Mouse (Mus musculus) stomach, embryonic 14.5 days (tissue): ENCODE data around the gene Orai1. TPM values are rescaled to one million over a fixed set of nuclear protein-coding genes. Genes with fewer than 3 reads are reported as not detected.

Source experiments
- ATAC-seq: fragments of 200-750 bp; cut with Nextera tagmentation; 2 replicates; pipeline ENCODE4 v1.8.0; 2017; ENCODE audit warnings: low read depth, moderate TSS enrichment; ENCODE audit not compliant: insufficient number of reproducible peaks, insufficient read depth, low FRiP score
- H3K27ac ChIP-seq: fragments of 300-500 bp; sonication (generic); 2 replicates; pipeline ENCODE4 v1.5.1; 2014; ENCODE audit warnings: mild to moderate bottlenecking, low read length, moderate library complexity, mixed read lengths
- H3K27me3 ChIP-seq: fragments of 300-500 bp; sonication (generic); 2 replicates; pipeline ENCODE4 v1.6.1; 2014; ENCODE audit warnings: low read length, control low read depth, mixed read lengths; ENCODE audit not compliant: control insufficient read depth, insufficient read depth
- H3K36me3 ChIP-seq: fragments of 300-500 bp; sonication (generic); 2 replicates; pipeline ENCODE4 v1.6.1; 2014; ENCODE audit warnings: mild to moderate bottlenecking, control low read depth, low read length, moderate library complexity, mixed read lengths; ENCODE audit not compliant: control insufficient read depth, insufficient read depth
- H3K4me1 ChIP-seq: fragments of 300-500 bp; sonication (generic); 2 replicates; pipeline ENCODE4 v1.6.1; 2014; ENCODE audit warnings: low read length, control low read depth, mixed read lengths; ENCODE audit not compliant: control insufficient read depth, insufficient read depth
- H3K4me2 ChIP-seq: fragments of 300-500 bp; sonication (generic); replicated peaks from 2 replicates; pipeline ENCODE4 v1.6.1; 2014; ENCODE audit warnings: low read depth, low read length, control low read depth
- H3K4me3 ChIP-seq: fragments of 300-500 bp; sonication (generic); 2 replicates; pipeline ENCODE4 v1.5.1; 2014; ENCODE audit warnings: low read depth, low read length, control low read depth
- H3K9ac ChIP-seq: fragments of 300-500 bp; sonication (generic); replicated peaks from 2 replicates; pipeline ENCODE4 v1.6.1; 2014; ENCODE audit warnings: low read depth, mild to moderate bottlenecking, control low read depth, low read length, moderate library complexity, mixed read lengths
- H3K9me3 ChIP-seq: fragments of 300-500 bp; sonication (generic); 2 replicates; pipeline ENCODE4 v1.6.1; 2016; ENCODE audit warnings: low read depth, low read length, control low read depth; ENCODE audit not compliant: control insufficient read depth
- WGBS: fragments of 180-500 bp; shearing (Covaris S2); extraction: QIAGEN DNeasy Blood & Tissue Kit; methylation state at CpG from one replicate; pipeline ENCODE4 v1.1.7; 2014; 5-methylcytosine and 5-hydroxymethylcytosine counted together
- polyA plus RNA-seq: library from polyadenylated mRNA; unstranded; fragments of >200 nt; fragmentation: Nextera tagmentation; extraction: Ambion mirVana; gene quantifications from 2 replicates; pipeline ENCODE4 v1.2.1, GENCODE M21; 2014

Orai1 gene
- polyA plus RNA-seq, 1 experiment from 2014 or later = 17.8 TPM

GRCm38 (mm10) chr5:123019336-123020016 lies 4.6 kb downstream of the Orai1 start:
- Histone ChIP-seq H3K4me1 (peaks cover 12% of the 10 kb centered on the region; the same call in 1 of the 2 replicates), H3K36me3 (no peaks in the 10 kb centered on the region; the same call in 1 of the 2 replicates), H3K27me3 (no peaks in the 10 kb centered on the region), H3K9ac (no peak overlapping the region), H3K9me3 (no peaks in the 10 kb centered on the region), H3K27ac (peak overlapping the region; percentile 15; the same call in 1 of the 2 replicates), H3K4me3 (no peak overlapping the region), H3K4me2 (no peak overlapping the region)
- no peak for ATAC-seq
- WGBS = 64% methylated on average over 10 of the region's 10 CpGs

DNA sequence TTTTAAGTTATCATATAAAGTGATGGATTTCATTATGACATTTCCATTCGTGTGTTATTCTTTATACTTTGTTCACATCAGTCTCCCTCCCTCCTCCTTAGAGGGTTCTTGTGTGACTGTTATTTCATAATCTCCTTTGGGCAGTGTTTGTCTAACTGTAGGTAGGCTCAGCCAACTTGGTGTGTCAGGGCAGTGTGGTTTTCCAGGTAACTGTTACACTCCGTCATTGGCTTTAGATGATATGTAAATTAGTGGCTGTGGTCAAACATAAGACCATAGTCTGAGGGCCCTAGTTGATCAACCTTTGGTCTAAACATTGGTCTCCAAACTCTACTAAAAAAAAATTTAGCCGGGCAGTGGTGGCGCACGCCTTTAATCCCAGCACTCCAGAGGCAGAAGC lies 5.6 kb downstream of the Orai1 start:
- H3K27me3 ChIP-seq = no peaks in the 10 kb centered on the region
- 88% methylated on average over 5 of the region's 5 CpGs for WGBS
- no peak overlapping the region for H3K4me2 ChIP-seq
- ATAC-seq = no peak
- H3K9me3 ChIP-seq = no peaks in the 10 kb centered on the region
- H3K4me1 ChIP-seq = peaks cover 11% of the 10 kb centered on the region; the same call in 1 of the 2 replicates
- no peak overlapping the region for H3K4me3 ChIP-seq
- H3K36me3 ChIP-seq = no peaks in the 10 kb centered on the region; the same call in 1 of the 2 replicates
- H3K9ac ChIP-seq = no peak overlapping the region
- no peak overlapping the region for H3K27ac ChIP-seq

DNA sequence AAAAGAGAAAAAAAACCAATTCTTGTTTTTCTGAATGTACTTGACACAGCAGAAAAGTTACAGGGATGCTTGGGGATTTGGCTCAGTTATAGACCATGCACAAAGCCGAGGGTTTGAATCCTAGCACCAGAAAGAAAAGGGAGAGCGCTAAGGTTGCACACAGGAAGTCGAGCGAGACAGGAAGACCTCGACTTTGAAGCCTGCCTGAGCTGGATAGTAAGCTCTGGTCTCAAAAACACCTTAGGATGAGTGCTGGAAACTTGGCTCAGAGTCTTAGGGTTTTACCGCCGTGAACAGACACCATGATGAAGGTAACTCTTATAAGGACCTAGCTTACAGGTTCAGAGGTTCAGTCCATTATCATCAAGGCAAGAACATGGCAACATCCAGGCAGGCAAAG lies 6.6 kb downstream of the Orai1 start:
- no peak overlapping the region for H3K9ac ChIP-seq
- 0 out of 2 replicates have a peak, but pooled peaks cover 3% of the 10 kb centered on the region for H3K4me1 ChIP-seq
- WGBS = 92% methylated on average over 7 of the region's 7 CpGs
- no peaks in the 10 kb centered on the region for H3K9me3 ChIP-seq
- no peaks in the 10 kb centered on the region for H3K27me3 ChIP-seq
- H3K36me3 ChIP-seq = no peaks in the 10 kb centered on the region; the same call in 1 of the 2 replicates
- no peak for ATAC-seq
- H3K27ac ChIP-seq = no peak overlapping the region
- H3K4me2 ChIP-seq = no peak overlapping the region
- no peak overlapping the region for H3K4me3 ChIP-seq

DNA sequence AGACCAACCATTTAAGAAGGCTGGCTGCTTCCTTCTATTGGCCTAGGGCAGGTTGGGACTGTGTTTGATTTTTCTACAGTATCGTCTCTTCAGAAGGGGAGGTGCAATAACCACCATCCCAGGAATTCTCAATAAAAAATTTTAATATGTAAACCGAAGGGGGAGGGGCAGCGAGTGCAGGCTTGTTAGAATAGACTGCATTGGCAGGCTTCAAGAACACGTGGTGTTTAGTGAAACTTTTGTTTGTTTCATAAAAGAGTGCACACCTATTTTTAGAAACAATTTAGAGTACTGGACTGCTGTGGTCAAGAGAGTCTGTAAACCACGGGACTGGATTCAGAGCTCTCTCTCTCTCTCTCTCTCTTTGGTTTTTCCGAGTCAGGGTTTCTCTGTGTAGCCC lies 8.2 kb downstream of the Orai1 start:
- no peaks in the 10 kb centered on the region for H3K27me3 ChIP-seq
- H3K4me3 ChIP-seq = no peak overlapping the region
- no peak overlapping the region for H3K9ac ChIP-seq
- H3K36me3 ChIP-seq = no peaks in the 10 kb centered on the region; the same call in 1 of the 2 replicates
- H3K4me2 ChIP-seq = no peak overlapping the region
- H3K27ac ChIP-seq = no peak overlapping the region
- ATAC-seq = no peak
- WGBS = 79% methylated on average over 6 of the region's 6 CpGs
- H3K9me3 ChIP-seq = no peaks in the 10 kb centered on the region
- 0 out of 2 replicates have a peak, but pooled peaks cover 3% of the 10 kb centered on the region for H3K4me1 ChIP-seq

- Histone ChIP-seq H3K27ac (no peak overlapping the region), H3K4me2 (no peak overlapping the region), H3K4me3 (no peak overlapping the region), H3K4me1 (0 out of 2 replicates have a peak, but pooled peaks cover 3% of the 10 kb centered on the region), H3K9me3 (no peaks in the 10 kb centered on the region), H3K27me3 (no peaks in the 10 kb centered on the region), H3K9ac (no peak overlapping the region), H3K36me3 (peaks cover 3% of the 10 kb centered on the region; the same call in 1 of the 2 replicates)
- 84% methylated on average over 6 of the region's 6 CpGs for WGBS
- no peak for ATAC-seq
Observed at GRCm38 (mm10) chr5:123024312-123024711, 9.4 kb downstream of the Orai1 start.

- H3K9ac ChIP-seq = no peak overlapping the region
- no peak overlapping the region for H3K4me3 ChIP-seq
- 61% methylated on average over 9 of the region's 9 CpGs for WGBS
- H3K27me3 ChIP-seq = no peaks in the 10 kb centered on the region
- H3K4me2 ChIP-seq = no peak overlapping the region
- no peak overlapping the region for H3K27ac ChIP-seq
- H3K36me3 ChIP-seq = peaks cover 7% of the 10 kb centered on the region; the same call in 1 of the 2 replicates
- H3K9me3 ChIP-seq = no peaks in the 10 kb centered on the region
- H3K4me1 ChIP-seq = no peaks in the 10 kb centered on the region
- ATAC-seq = no peak
Observed at GRCm38 (mm10) chr5:123024965-123025573, 10.2 kb downstream of the Orai1 start.

GRCm38 (mm10) chr5:123026414-123026813 lies 11.5 kb downstream of the Orai1 start:
- 50% methylated on average over 6 of the region's 6 CpGs for WGBS
- no peaks in the 10 kb centered on the region for H3K9me3 ChIP-seq
- no peak for ATAC-seq

GRCm38 (mm10) chr5:123027436-123027835 lies 12.6 kb downstream of the Orai1 start:
- Histone ChIP-seq H3K27ac (no peak overlapping the region), H3K9ac (no peak overlapping the region), H3K4me2 (no peak overlapping the region), H3K4me3 (no peak overlapping the region), H3K27me3 (no peaks in the 10 kb centered on the region), H3K36me3 (peaks cover 17% of the 10 kb centered on the region), H3K9me3 (no peaks in the 10 kb centered on the region), H3K4me1 (no peaks in the 10 kb centered on the region)
- no peak for ATAC-seq
- WGBS = 52% methylated on average over 6 of the region's 6 CpGs

More at GRCm38 (mm10) chr5:123026414-123026813, 11.5 kb downstream of the Orai1 start:
- Histone ChIP-seq H3K27ac (no peak overlapping the region), H3K9ac (no peak overlapping the region), H3K4me2 (no peak overlapping the region), H3K27me3 (no peaks in the 10 kb centered on the region), H3K36me3 (peaks cover 11% of the 10 kb centered on the region), H3K4me1 (no peaks in the 10 kb centered on the region), H3K4me3 (no peak overlapping the region)
